Mouse (Mus musculus) hindbrain, embryonic 15.5 days (tissue): Measurements from ENCODE around the gene Dnajc19. TPM values are rescaled to one million over a fixed set of nuclear protein-coding genes. Genes with fewer than 3 reads are reported as not detected.

Experiments
- ATAC-seq: fragments of 200-750 bp; cut with Nextera tagmentation; 2 replicates; pipeline ENCODE4 v1.8.0; 2017; ENCODE audit warnings: low read depth, moderate number of reproducible peaks, moderate TSS enrichment; ENCODE audit not compliant: low FRiP score
- H3K27ac ChIP-seq: fragments of 300-500 bp; sonication (generic); replicated peaks from 2 replicates; pipeline ENCODE4 v1.5.1; 2015; ENCODE audit warnings: mild to moderate bottlenecking, inconsistent platforms
- H3K27me3 ChIP-seq: fragments of 300-500 bp; sonication (generic); 2 replicates; pipeline ENCODE4 v1.6.1; 2015; ENCODE audit warnings: control low read depth, inconsistent platforms
- H3K36me3 ChIP-seq: fragments of 300-500 bp; sonication (generic); 2 replicates; pipeline ENCODE4 v1.6.1; 2015; ENCODE audit warnings: control low read depth, inconsistent platforms
- H3K4me1 ChIP-seq: fragments of 300-500 bp; sonication (generic); replicated peaks from 2 replicates; pipeline ENCODE4 v1.6.1; 2015; ENCODE audit warnings: control low read depth, inconsistent platforms
- H3K4me2 ChIP-seq: fragments of 300-500 bp; sonication (generic); 2 replicates; pipeline ENCODE4 v1.6.1; 2015; ENCODE audit warnings: moderate library complexity, mild to moderate bottlenecking, inconsistent platforms
- H3K4me3 ChIP-seq: fragments of 300-500 bp; sonication (generic); 2 replicates; pipeline ENCODE4 v1.5.1; 2015; ENCODE audit warnings: mild to moderate bottlenecking, inconsistent platforms
- H3K9ac ChIP-seq: fragments of 300-500 bp; sonication (generic); 2 replicates; pipeline ENCODE4 v1.6.1; 2015; ENCODE audit warnings: inconsistent platforms
- H3K9me3 ChIP-seq: fragments of 300-500 bp; sonication (generic); 2 replicates; pipeline ENCODE4 v1.6.1; 2016; ENCODE audit warnings: control low read depth, inconsistent platforms
- WGBS: fragments of 180-500 bp; shearing (Covaris S2); methylation state at CpG from one replicate; pipeline ENCODE4 v1.1.7; 2015; 5-methylcytosine and 5-hydroxymethylcytosine counted together
- polyA plus RNA-seq: library from polyadenylated mRNA; unstranded; fragments of >200 nt; fragmentation: Nextera tagmentation; extraction: Ambion mirVana; gene quantifications from 2 replicates; pipeline ENCODE4 v1.2.1, GENCODE M21; 2015

Dnajc19 gene
- polyA plus RNA-seq, result 119 and 128 TPM in 2 replicates

DNA sequence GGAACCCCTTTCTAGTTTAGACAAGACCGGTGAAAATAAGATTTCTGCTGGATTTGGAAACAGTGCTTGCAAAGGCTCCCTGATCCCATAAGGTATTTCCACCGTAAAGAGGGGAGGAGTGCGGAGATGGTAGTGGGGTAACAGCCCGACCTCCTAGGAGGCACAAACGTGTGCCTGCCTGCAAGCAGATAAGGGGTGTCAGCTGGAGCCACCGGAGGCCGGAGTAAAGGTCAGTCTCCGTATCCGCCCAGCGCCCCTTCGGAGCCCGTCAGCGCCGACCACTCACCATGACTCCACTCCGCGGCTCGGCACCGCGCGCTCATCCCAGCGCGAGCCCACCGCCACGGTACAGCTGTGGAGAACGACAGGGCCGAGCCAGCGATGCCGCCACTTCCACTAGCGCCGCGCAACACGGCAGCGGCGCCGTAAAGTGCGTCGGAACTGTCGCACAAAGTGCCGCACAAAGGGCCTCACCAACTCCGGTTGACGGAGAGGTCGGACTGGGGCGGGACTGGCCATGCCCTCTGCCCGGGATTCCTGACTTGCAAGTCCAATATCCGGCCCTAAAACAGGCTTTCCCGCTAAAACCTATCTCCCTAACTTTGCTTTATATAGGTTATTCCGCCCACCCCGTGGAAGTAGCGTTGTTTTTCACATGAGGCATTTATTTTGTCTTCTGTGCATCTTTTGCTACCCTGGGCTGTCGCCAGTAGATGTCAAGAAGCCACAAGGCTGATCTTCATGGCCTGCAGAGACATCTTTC, at the start of gene Dnajc19:
Dnajc19 (minus strand) TSS at position 422 of the 763 bp plus-strand sequence.
- WGBS, result under 1% methylated on average over 50 of the region's 50 CpGs
- Histone ChIP-seq H3K4me2 (peak within 1 kb of the TSS; percentile 64), H3K27me3 (no peaks in the 10 kb centered on the region), H3K9ac (peak within 1 kb of the TSS; percentile 84), H3K9me3 (no peaks in the 10 kb centered on the region), H3K4me3 (peak within 1 kb of the TSS; percentile 75), H3K27ac (peak within 1 kb of the TSS; percentile 83), H3K36me3 (peaks cover 13% of the 10 kb centered on the region; the same call in 1 of the 2 replicates), H3K4me1 (peaks cover 20% of the 10 kb centered on the region)
- peak; percentile 95 for ATAC-seq

DNA sequence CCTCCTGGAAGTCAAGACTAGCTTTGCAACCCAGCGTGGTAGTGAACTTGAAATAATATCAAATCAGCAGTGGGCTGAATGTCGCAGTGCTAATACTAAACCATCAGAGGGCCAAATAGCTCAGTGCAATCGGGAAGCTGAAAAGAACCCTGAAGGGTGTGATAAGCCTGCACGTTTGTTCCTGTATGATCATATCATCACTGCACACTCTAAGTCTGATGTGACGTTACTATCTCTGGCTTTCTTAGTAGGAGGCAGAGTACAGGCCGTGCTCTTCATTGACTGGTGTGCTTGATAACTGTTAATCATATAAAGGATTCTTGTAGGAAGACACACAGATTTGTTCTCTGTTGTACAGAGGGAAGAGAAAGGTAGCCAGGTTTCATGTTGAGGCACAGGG, 48.8 kb upstream of the Dnajc19 start:
- Histone ChIP-seq H3K36me3 (no peaks in the 10 kb centered on the region), H3K4me1 (no peaks in the 10 kb centered on the region), H3K27ac (no peak overlapping the region), H3K9ac (no peak overlapping the region), H3K4me2 (no peak overlapping the region), H3K9me3 (no peaks in the 10 kb centered on the region), H3K4me3 (no peak overlapping the region), H3K27me3 (no peaks in the 10 kb centered on the region)
- 92% methylated on average over 6 of the region's 6 CpGs for WGBS
- ATAC-seq, result no peak

DNA sequence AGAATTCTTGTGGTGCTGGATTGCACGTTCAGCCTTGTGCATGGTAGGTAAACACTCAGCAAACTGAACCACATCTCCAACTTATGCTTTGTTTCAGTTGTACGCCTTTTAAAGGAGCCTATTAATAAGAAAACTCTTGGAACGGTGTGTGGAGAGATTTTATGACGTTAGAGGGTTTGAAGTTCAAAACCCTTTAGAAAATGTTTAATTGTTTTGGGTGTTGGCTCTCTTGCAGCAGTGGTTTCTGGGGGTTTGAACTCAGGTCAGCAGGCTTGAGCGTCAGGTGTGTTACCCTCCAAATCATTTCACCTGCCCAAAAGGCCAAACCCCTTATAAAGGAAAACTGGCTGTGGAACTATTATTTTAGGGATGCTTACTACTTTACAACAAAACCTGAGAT, 40.2 kb upstream of the Dnajc19 start:
- Histone ChIP-seq H3K4me2 (no peak overlapping the region), H3K27me3 (no peaks in the 10 kb centered on the region), H3K9ac (no peak overlapping the region), H3K36me3 (no peaks in the 10 kb centered on the region), H3K9me3 (no peaks in the 10 kb centered on the region), H3K4me1 (no peaks in the 10 kb centered on the region), H3K27ac (no peak overlapping the region), H3K4me3 (no peak overlapping the region)
- 91% methylated on average over 5 of the region's 5 CpGs for WGBS
- no peak for ATAC-seq

DNA sequence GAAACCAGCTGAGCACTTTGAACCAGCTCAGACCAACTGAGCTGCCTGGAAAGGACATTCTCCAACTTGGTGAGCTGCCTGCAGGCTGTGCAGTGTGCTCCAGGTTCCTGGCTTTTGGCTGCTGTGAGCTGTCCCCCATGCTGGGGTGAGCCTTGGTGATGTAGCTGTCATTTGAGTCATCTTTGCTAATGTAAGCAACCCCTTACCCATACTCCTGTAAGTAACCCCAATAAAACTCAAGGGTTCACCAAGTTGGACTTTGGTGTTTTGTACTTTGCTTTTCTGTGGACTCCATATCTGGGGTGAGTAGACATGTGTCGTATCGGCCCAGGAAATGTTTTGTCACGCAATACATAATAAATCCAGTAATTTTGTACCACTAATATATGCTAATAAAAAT, 39.7 kb upstream of the Dnajc19 start:
- WGBS, result 96% methylated on average over 3 of the region's 3 CpGs
- no peak overlapping the region for H3K4me2 ChIP-seq
- no peak overlapping the region for H3K4me3 ChIP-seq
- H3K27ac ChIP-seq, result no peak overlapping the region
- no peaks in the 10 kb centered on the region for H3K27me3 ChIP-seq
- no peaks in the 10 kb centered on the region for H3K36me3 ChIP-seq
- H3K9ac ChIP-seq, result no peak overlapping the region
- no peaks in the 10 kb centered on the region for H3K9me3 ChIP-seq
- no peak for ATAC-seq
- H3K4me1 ChIP-seq, result peaks cover under 1% of the 10 kb centered on the region; the same call in 1 of the 2 replicates

DNA sequence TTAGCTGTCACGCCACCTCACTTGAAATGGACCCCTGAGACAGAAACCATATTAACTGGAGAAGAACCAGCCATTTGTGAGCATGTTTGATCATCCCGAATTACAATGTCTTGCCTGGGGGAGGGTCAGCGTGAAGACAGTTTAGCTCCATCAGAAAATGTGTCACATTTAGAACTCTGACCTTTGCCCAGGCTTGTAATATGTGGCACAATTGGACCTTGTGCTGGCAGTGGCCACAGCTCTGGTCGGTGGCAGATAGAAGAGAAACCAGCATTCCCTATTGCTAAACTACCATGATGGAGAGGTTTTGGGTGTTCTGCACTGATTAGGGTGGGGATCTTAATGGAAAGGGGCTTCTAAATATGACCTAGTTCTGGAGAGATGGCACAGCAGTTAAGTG, 38.7 kb upstream of the Dnajc19 start:
- Histone ChIP-seq H3K4me1 (peaks cover 3% of the 10 kb centered on the region; the same call in 1 of the 2 replicates), H3K9me3 (no peaks in the 10 kb centered on the region), H3K27me3 (no peaks in the 10 kb centered on the region), H3K27ac (no peak overlapping the region), H3K36me3 (no peaks in the 10 kb centered on the region), H3K9ac (no peak overlapping the region), H3K4me2 (no peak overlapping the region), H3K4me3 (no peak overlapping the region)
- WGBS, result 45% methylated on average over 4 of the region's 4 CpGs
- no peak for ATAC-seq

DNA sequence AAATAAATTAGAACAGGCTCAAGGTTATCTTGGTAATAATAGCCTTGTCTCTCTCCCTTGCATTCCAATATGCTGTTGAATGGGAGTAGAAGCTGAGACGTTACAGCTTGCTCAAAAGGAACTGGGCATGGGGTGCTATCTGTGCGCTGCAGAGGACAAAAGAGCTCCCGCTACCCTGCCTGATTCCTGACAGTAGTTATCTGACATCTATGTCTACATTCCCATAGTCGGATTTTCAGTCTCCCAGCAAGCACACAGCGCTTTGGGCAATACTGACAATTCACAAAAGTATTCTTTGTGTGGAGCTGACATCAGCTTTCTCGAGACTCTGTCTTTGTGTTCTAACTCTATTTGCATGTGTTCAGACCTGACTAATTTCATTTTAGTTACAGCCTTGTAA, 34.7 kb upstream of the Dnajc19 start:
- 16% methylated on average over 6 of the region's 6 CpGs for WGBS
- Histone ChIP-seq H3K36me3 (no peaks in the 10 kb centered on the region), H3K27me3 (no peaks in the 10 kb centered on the region), H3K9ac (no peak overlapping the region), H3K9me3 (no peaks in the 10 kb centered on the region), H3K4me1 (peaks cover 3% of the 10 kb centered on the region; the same call in 1 of the 2 replicates), H3K4me3 (no peak overlapping the region), H3K27ac (no peak overlapping the region), H3K4me2 (peak overlapping the region; percentile 28)
- peak; percentile 45; the same call in 1 of the 2 replicates for ATAC-seq

DNA sequence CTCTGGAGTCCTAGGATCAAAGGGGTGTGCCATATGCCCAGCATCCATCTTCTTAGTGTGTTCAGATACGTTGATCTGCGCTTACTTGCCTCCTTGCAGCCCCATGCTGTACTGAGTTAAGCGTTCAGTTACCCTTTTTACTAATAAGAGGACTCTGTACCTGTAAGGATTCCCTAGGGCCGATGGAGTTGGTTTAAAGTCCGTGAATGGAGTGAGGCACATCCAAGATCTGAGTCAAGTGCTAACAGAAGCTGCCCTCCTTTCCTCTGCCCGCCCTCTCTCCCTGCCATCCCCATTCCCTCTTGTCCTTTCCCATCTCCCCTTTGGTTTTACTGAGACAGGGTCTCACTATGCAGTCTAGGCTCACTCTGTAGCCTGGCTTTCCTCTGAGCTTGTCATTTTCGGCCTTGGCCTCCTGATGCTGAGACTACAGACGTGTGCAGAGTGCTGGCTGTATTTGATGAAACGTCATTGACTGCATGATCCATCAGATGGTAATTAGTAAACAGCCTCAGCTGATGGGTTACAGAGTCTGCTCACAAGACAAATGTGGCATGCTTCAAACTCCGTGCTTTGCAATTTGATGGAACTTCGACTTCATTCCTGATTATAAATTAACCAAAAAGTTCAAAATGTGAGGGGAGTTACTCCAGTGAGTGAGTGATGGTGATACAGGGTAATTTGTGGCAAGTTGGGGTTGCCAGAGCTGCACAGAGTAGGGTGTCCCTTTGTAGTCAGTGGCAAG, 31.0 kb upstream of the Dnajc19 start:
- H3K9ac ChIP-seq, result no peak overlapping the region
- H3K4me3 ChIP-seq, result no peak overlapping the region
- H3K4me1 ChIP-seq, result peaks cover 3% of the 10 kb centered on the region; the same call in 1 of the 2 replicates
- no peaks in the 10 kb centered on the region for H3K36me3 ChIP-seq
- ATAC-seq, result no peak
- 78% methylated on average over 11 of the region's 11 CpGs for WGBS
- H3K27me3 ChIP-seq, result no peaks in the 10 kb centered on the region
- no peak overlapping the region for H3K4me2 ChIP-seq
- no peak overlapping the region for H3K27ac ChIP-seq
- no peaks in the 10 kb centered on the region for H3K9me3 ChIP-seq

DNA sequence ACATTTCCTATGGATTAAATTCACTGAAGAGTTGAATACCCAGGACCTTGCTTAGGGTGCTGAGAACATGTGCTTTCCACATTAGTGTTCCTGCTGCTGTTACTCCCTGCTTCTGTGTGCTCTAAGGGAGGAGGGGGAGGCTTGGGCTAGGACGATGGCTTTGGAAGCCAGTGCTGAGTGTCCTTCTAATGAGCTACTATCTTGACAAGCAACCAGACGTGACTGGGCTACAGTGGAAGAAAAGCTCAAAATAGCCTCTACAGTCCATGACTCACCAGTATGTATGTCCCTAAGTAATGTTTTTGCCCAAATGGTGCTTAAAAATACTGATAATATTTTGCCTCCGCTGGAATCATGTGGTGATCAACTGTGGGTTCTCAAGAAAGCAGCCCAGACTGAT, 26.5 kb upstream of the Dnajc19 start:
- H3K4me1 ChIP-seq, result peaks cover 9% of the 10 kb centered on the region
- no peak overlapping the region for H3K4me3 ChIP-seq
- H3K27me3 ChIP-seq, result no peaks in the 10 kb centered on the region
- no peak overlapping the region for H3K27ac ChIP-seq
- no peak for ATAC-seq
- H3K36me3 ChIP-seq, result no peaks in the 10 kb centered on the region
- H3K9ac ChIP-seq, result no peak overlapping the region
- H3K4me2 ChIP-seq, result no peak overlapping the region
- no peaks in the 10 kb centered on the region for H3K9me3 ChIP-seq
- WGBS, result 77% methylated on average over 3 of the region's 3 CpGs

DNA sequence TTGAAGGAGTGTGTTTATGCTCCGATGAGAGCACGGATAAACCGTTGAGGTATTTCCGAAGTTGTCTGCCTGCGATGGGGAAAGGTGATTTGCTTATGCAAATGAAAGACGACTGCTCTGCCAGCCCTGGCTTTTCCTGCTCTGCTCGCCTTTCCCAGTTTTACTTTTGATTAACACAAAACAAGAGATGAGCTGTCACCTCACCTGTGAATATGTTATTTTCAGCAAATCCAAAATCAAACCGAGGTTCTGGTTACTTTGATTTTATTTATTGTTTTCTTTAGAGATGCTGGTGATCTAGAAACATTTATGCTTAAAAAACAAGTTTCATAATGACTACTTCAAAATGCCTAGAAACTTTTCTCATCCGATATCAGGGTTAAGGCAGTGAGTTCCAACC, 25.3 kb upstream of the Dnajc19 start:
- 30% methylated on average over 9 of the region's 9 CpGs for whole genome bisulfite sequencing
- Histone ChIP-seq H3K9ac (no peak overlapping the region), H3K27ac (no peak overlapping the region), H3K27me3 (no peaks in the 10 kb centered on the region), H3K36me3 (no peaks in the 10 kb centered on the region), H3K4me3 (no peak overlapping the region), H3K4me2 (peak overlapping the region; percentile 14; the same call in 1 of the 2 replicates), H3K4me1 (peaks cover 9% of the 10 kb centered on the region), H3K9me3 (no peaks in the 10 kb centered on the region)
- ATAC-seq, result no peak

DNA sequence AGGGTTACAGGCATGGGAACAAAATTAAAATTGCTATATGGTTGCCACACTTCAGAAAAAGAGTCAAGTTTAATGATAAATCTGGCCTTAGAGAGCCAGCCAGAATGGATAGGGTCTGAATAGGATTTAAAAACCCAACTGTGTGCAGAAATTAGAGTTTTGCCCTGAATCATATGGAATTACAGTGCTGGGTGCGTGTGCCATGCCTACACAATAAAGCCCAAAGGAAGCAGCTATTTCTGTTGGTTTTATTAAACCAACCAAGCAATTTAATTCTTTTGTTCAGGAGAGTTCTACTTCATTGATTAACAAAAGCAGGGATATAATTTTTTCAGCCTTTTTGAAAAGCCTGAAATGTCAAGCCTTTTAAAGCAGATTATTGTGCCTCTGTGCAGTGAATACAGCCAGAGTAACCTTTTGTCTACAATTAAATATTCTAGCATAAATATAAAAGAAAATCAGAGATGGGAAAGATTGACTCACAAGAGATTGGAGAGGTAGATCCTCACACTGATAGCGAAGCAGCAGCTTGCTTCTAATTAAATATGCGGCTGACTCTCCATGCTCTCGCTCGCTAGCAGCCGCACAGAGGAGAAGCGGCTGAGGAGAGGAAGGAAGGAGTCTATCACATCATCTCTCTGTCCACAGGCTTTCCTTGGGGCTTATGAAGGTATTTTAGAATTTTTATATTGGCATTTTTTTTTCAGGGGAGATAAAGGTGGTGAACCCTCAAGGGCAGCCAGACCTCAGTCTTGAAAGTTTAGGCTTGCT, 23.0 kb upstream of the Dnajc19 start:
- WGBS, result 14% methylated on average over 7 of the region's 7 CpGs
- ATAC-seq, result peak; percentile 77; the same call in 1 of the 2 replicates
- peak overlapping the region; percentile 19; the same call in 1 of the 2 replicates for H3K4me2 ChIP-seq
- no peak overlapping the region for H3K27ac ChIP-seq
- H3K4me1 ChIP-seq, result peaks cover 9% of the 10 kb centered on the region
- no peak overlapping the region for H3K9ac ChIP-seq
- no peaks in the 10 kb centered on the region for H3K9me3 ChIP-seq
- H3K27me3 ChIP-seq, result no peaks in the 10 kb centered on the region
- H3K4me3 ChIP-seq, result no peak overlapping the region
- H3K36me3 ChIP-seq, result no peaks in the 10 kb centered on the region

DNA sequence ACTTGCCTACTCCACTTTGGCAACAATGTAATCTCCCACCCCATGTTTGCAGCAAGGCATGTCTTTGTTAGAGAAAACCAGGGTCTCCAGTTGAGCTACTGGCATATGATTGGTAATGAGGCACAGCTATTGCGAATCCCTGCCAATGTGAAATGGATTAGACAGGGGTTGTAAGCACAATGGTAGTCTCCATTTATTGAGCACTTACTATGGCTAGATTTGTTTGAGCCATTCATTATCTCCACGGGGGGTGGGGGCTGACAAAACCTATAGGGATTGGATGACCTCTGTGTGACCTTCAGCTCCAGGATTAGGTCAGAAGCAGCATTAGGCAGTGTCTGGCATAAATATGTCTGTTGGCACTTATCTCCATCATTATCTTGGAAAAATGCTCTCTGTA, 21.8 kb upstream of the Dnajc19 start:
- 50% methylated on average over 2 of the region's 2 CpGs for WGBS

More for the DNA sequence above, 21.8 kb upstream of the Dnajc19 start:
- Histone ChIP-seq H3K27ac (no peak overlapping the region), H3K9me3 (no peaks in the 10 kb centered on the region), H3K9ac (no peak overlapping the region), H3K36me3 (no peaks in the 10 kb centered on the region), H3K4me1 (peaks cover 9% of the 10 kb centered on the region), H3K4me3 (no peak overlapping the region), H3K27me3 (no peaks in the 10 kb centered on the region), H3K4me2 (no peak overlapping the region)
- no peak for ATAC-seq
